Mouse (Mus musculus) frontal cortex, postnatal 14 days (tissue): ENCODE data around the gene BC051665.

Source experiments
- DNase-seq, 2 experiments: peaks; one replicate each; pipeline ENCODE4 v3.0.0; 2022; ENCODE audit warnings: low spot score in 2 of 2

Gene BC051665

DNA sequence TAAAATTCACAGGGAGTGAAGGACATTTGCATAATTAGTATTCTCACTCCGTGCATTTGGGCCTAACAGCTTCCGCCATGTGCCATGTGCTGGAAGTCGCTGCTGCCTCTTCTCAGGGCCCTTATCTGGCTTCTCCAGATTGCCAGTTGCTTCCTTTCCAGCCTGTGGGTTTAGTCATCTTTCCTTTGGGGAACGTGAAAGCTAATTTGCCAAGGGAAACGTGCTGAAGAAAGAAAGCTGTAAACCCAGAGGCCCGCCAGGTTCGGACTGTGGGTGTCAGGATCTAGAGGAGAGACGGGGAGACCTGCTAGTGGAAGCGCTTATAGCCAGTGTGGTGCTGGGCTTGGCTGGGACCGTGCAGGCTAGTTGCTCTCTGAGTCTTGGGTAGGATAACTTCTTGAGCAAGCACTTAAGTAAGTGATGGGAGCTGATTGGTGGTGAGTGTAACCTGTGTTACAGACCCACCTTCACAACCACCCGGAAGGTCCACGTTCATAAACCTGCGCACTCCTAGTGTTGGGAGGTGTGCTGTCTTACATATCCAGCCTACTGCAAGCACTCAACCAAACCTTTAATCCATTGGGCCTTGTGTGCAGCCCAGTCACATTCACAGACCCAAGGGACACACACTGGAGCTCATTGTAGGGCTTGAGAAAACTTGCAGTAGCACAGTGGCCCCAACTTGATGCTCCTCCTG lies 42.6 kb downstream of the BC051665 start:
- no peak for DNase-seq

DNA sequence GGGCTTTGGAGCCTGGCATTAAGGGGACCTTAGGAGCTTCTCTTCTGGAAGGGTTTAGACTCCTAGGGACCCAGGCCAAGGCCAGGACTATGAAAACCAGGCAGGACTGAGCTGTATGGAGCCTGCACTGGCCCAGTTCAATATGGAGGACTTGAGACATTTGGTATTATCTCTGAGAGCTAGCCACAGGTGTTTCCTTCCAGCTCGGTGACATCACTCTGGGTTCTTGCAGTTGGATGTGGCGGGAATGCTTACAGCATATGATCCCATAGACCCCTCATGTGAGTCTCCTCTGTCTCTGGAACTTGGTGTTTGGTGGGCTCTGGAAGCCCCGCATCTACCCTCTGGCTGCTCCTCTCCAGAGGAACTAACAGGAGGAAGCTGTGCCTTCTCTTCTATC lies 43.6 kb downstream of the BC051665 start:
- no peak for DNase-seq

DNA sequence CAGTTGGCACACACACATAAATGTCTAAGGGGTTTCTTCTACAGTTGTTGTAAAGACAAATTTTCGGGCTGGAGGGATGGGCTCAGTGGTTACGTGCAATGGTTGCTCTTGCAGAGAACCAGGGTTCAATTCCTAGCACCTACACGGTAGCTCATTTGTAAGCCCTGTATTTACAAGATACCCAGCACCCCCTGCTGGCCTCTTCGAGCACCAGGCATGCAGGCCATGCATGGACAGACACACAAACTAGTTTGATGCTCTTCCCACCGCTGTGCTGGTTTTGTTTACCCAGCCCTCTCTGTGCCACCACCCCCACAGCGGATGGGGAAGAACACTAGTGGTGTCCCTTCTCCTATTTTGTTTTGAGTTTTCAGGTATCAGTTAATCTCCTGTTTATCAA lies 45.9 kb downstream of the BC051665 start:
- no peak for DNase-seq

DNA sequence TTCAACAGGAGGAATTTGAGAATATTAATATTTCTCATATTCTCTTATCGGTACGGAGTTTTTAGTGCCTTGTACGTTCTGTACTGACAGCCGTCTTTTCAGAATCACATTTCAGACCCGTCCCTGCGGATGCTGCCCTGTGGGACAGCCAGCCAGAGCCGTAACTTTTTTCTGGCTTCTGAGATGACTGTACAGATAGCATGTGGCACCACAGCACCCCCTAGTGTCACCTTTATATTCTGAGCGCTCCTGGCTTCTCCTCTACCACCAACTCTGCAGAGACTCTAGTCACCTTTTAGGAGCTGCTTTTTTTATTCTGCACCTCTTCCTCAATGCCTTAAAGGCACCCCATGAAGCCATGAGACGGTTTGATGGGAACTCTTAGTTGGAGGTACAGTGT lies 47.7 kb downstream of the BC051665 start:
- DNase-seq = peak in 1 of 2 experiments; percentile 72

DNA sequence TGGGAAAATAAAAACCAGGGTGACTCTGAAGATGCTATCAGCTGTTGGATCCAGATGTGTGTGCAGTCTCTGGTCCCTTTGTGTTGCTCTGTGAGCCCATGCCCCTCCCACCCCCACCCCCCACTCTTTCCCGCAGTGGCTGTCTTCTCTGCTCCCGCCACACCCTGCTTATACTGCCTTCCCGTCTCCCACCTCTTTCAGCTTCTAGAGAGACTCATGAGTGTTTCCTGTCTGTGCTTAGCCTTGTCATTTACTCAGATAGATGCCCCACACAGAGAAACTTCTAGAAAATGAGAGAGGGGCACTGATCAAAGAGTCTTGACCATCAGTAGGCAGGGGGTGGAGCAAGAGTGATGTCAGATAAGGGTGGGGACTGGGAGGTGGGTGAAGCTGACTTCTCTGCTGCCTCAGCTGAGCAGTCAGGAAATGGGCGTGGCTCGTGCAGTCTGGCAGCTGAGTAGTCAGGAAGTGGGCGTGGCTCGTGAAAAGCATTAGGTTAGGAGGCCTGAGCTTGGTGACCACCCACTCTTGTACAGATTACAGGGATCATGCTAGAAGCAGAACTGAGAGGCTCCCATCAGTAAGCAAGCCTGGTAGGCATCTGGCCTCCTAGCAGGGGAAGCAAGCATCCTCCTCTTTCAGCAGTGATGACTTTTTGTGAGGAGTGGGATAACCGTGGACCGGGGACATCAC lies 48.4 kb downstream of the BC051665 start:
- peak in 1 of 2 experiments; percentile 64 for DNase-seq

DNA sequence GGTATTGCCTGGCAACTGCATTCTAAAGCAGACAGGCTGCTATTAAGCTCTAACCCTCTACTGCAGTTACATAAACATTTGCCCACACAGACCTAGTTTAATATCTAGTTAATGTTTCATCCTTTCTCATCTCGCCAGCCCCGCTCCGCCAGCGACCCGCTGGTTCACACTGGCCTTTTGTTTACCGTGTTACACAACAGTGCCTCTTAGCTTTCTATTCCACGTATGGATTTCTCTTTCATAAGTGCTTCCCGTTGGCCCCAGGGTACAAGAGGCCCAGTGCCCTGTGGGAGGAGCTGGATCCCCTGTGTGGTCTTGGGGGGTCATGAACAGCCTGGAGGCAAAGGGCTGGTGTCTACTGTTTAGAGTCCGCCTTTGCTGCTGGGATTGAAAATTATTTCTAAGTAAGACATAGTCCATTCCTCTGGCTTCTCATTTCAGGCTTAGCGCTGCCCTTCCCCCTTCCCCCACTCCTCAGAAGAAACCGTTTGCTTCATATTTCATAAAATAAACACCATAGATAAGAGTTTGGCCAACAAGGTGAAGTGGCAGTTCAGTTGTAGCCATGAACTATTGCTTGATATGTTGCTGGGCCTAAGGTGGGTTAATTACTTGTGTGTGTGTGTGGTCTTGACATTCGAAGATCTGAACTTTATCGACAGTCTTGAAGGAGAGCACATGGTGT lies 49.6 kb downstream of the BC051665 start:
- no peak for DNase-seq

DNA sequence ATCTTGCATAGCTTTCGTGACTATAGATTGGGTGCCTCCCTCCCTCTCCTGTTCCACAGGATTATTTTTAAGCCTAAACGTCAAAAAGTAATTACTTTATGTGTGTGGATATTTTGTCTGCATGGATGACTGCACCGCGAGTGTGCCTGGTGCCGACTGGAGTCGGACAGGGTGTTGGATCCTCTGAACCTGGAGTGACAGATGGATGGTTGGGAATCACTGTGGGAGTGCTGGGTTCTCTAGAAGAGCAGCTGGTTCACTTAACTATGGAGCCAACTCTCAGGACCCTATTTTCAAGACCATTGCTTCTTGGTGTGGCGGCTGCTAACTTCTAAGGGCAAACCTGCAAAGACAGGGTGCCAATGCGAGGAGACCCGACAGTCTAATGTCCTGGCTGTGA lies 50.9 kb downstream of the BC051665 start:
- no peak for DNase-seq
